In genomic region chr2:79370711-79371312, GRCm38 (mm10) we compare ENCODE assay signal across 9 mouse cellular contexts.
DNase-seq lines count a peak whose midpoint lies in the region; ATAC-seq lines count a peak whose summit lies in the region.
"Had no signal": no experiment of that assay in that cellular context is flagged by ENCODE, and none has a peak within 500 bp of the region (broad histone marks: within the 10 kb centered on the region; RNA-seq: fewer than 3 reads in every experiment).

No protein-coding gene starts in this region.

- no peak for DNase-seq in frontal cortex, postnatal 14 days (ENCODE audit: low spot score in 2 of 2)
- peak; percentile 26 for DNase-seq in 416B (ENCODE audit: low read depth)
- DNase-seq in c-Kit-positive CD71-negative TER-119-negative erythroid progenitor cells, embryonic 14.5 days (ENCODE audit: low read depth) = peak; percentile 8
- DNase-seq in kidney, postnatal 14 days = peak; percentile 17
- DNase-seq in ovary, postnatal 36 days (ENCODE audit: low spot score) = no peak
- DNase-seq in urinary bladder, adult 18-20 months (ENCODE audit: low spot score in 2 of 2) = no peak
- no peak for DNase-seq in layer of hippocampus, postnatal 14 days (ENCODE audit: low spot score in 2 of 2)
- DNase-seq: cerebellum, adult 8-10 months had no signal

- ATAC-seq in frontal cortex, adult (ENCODE audit: low TSS enrichment) = peak; percentile 94

Comparison
In these comparisons a context has a peak if more than half of its experiments do, and no peak if none do; other contexts are left out.
1. DNase-seq: peak in 416B (single experiment), c-Kit-positive CD71-negative TER-119-negative erythroid progenitor cells, embryonic 14.5 days (single experiment) and kidney, postnatal 14 days (single experiment); none in frontal cortex, postnatal 14 days (0 of 2), ovary, postnatal 36 days (single experiment), urinary bladder, adult 18-20 months (0 of 2) and layer of hippocampus, postnatal 14 days (0 of 2).